Mouse (Mus musculus): ENCODE data around the gene Zfp988.
"Not testable (repeated sequence)": the region's sequence is repeated elsewhere in the genome, so short reads cannot be mapped to it uniquely, and the experiment has no call there.

DNA sequence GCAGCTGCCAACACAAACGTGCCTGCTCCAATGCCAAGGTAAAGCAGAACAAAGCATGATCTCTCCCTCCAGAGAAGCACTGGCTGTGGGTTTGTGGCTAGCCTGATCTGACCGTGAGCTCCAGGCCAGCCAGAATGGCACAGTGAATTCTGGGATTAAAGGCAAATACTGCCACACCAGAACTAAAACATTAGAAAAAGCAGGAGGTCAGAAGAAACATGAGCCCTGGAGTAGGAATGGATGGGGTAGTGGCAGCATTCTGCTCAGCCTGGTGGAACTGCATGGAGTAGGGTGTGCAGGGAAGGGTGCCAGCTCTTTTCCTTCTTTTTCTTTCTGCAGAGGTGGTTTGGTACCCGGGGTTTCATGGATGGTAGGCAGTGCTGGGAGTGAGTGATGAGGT lies 42.4 kb downstream of the Zfp988 start:
- not testable (repeated sequence) for TF ChIP-seq CTCF (conservative IDR thresholded peaks at IDR 0.05; ENCODE audit: low read length); NANOG (IDR thresholded peaks at IDR 0.05; ENCODE audit: borderline replicate concordance, low read length); POU5F1 (IDR thresholded peaks at IDR 0.05; ENCODE audit: borderline replicate concordance, low read length)
